Mouse (Mus musculus) testis, adult 2 months (tissue): ENCODE measurements around the gene Irf5. TPM values are rescaled to one million over a fixed set of nuclear protein-coding genes. Genes with fewer than 3 reads are reported as not detected.
"Not testable (repeated sequence)": the region's sequence is repeated elsewhere in the genome, so short reads cannot be mapped to it uniquely, and the experiment has no call there.

Source experiments
- H3K27ac ChIP-seq: fragments of 200-500 bp; 2 replicates; pipeline ENCODE4 v1.5.1; 2012; ENCODE audit warnings: low read depth, low read length; ENCODE audit not compliant: control insufficient read depth, insufficient read depth
- H3K27me3 ChIP-seq: fragments of 200-500 bp; 2 replicates; pipeline ENCODE4 v1.6.1; 2012; ENCODE audit warnings: mild to moderate bottlenecking, low read length, moderate library complexity; ENCODE audit not compliant: control insufficient read depth, insufficient read depth
- H3K36me3 ChIP-seq: fragments of 200-500 bp; 2 replicates; pipeline ENCODE4 v1.6.1; 2012; ENCODE audit warnings: mild to moderate bottlenecking, low read length; ENCODE audit not compliant: control insufficient read depth, insufficient read depth
- H3K4me1 ChIP-seq: fragments of 200-500 bp; 2 replicates; pipeline ENCODE4 v1.6.1; 2012; ENCODE audit warnings: low read length; ENCODE audit not compliant: control insufficient read depth, insufficient read depth
- H3K4me3 ChIP-seq: fragments of 200-500 bp; 2 replicates; pipeline ENCODE4 v1.5.1; 2012; ENCODE audit warnings: low read depth, mild to moderate bottlenecking, low read length, moderate library complexity, mixed read lengths; ENCODE audit not compliant: control insufficient read depth
- CTCF ChIP-seq: fragments of 200-500 bp; IDR thresholded peaks from 2 replicates; pipeline ENCODE4 v1.5.1; 2012; ENCODE audit warnings: low read depth, mild to moderate bottlenecking, inconsistent platforms, low read length, moderate library complexity; ENCODE audit not compliant: control insufficient read depth, insufficient read depth, insufficient replicate concordance
- POLR2A ChIP-seq: fragments of 200-500 bp; IDR thresholded peaks from 2 replicates; pipeline ENCODE4 v1.6.1; 2012; ENCODE audit warnings: low read depth, mild to moderate bottlenecking, inconsistent platforms, low read length, moderate library complexity; ENCODE audit not compliant: control insufficient read depth
- polyA plus RNA-seq: library from polyadenylated mRNA; depleted of rRNA; stranded (reverse); fragments of >200 nt; gene quantifications from 2 replicates; pipeline ENCODE4 v1.2.3, GENCODE M21; 2012

The Irf5 gene
- polyA plus RNA-seq, 1 experiment: 0.86 TPM

GRCm38 (mm10) chr6:29540223-29540622 lies 13.8 kb downstream of the Irf5 start:
- Histone ChIP-seq H3K27ac (no peak overlapping the region), H3K36me3 (no peaks in the 10 kb centered on the region; the same call in none of the 2 replicates), H3K27me3 (no peaks in the 10 kb centered on the region), H3K4me3 (no peak overlapping the region), H3K4me1 (peaks cover 2% of the 10 kb centered on the region)
- no peak for TF ChIP-seq POLR2A
- TF ChIP-seq CTCF: no peak

DNA sequence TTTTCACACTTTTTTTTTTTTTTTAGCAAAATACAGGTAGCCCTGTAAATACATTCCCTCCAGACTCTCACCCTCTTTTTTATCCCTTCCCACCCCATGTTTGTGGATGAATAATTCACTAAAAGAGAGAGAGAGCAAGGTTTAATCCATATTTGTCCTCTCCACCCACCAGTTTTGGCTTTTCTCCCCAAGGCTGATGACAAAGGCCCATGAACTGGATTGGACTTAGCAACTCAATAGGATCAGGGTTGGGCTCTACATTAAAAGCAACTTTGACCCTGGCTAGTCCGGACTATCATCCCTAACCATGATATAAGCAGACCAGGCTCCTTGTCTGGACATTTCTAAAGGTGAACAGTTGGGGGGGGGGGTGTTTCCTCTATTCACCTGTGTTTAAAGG lies 14.5 kb downstream of the Irf5 start:
- Histone ChIP-seq H3K27ac (no peak overlapping the region), H3K27me3 (no peaks in the 10 kb centered on the region), H3K4me1 (no peaks in the 10 kb centered on the region), H3K36me3 (no peaks in the 10 kb centered on the region; the same call in none of the 2 replicates), H3K4me3 (no peak overlapping the region)
- no peak for TF ChIP-seq POLR2A
- TF ChIP-seq CTCF: no peak

DNA sequence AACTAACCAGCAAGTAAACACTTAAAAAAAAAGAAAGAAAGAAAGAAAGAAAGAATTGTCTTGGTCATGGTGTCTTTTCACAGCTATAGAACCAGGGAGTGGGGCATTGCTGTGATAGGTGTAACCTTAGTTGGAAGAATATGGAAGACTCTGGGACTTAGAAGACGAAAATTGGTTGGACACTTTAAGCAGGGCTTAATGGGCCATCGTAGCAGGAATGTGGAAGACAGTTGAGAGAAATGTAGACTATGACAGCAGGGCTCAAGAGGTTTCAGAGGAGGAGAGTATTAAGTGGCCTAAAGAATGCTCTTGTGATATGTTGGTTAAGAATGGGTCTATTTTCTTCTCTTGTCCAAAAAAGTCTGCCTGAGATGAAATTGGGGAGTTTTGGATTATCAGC lies 19.2 kb downstream of the Irf5 start:
- Histone ChIP-seq H3K27me3 (no peaks in the 10 kb centered on the region), H3K36me3 (no peaks in the 10 kb centered on the region; the same call in none of the 2 replicates), H3K4me3 (no peak overlapping the region), H3K27ac (no peak overlapping the region), H3K4me1 (no peaks in the 10 kb centered on the region)
- no peak for TF ChIP-seq CTCF
- no peak for TF ChIP-seq POLR2A

DNA sequence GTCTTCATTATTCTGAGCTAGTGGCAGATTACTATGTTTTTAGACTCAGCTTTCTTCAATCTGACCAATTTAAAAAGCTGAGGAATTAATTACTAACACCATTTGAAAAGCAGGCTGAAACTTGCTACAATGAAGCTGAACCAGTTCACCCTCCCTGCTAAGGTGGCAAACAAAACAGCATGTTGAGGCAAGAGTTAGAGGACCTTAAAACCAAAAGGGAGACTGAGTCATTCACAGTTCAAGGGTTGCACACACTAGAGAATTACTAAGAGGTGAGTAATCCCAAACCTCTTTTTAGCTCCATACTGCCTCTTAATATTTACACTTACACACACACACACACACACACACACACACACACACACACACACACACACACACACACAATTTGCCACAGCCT lies 21.2 kb downstream of the Irf5 start:
- TF ChIP-seq CTCF (no peak), POLR2A (no peak)
- peaks cover 1% of the 10 kb centered on the region for H3K36me3 ChIP-seq
- no peak overlapping the region for H3K4me3 ChIP-seq
- H3K27me3 ChIP-seq: no peaks in the 10 kb centered on the region
- H3K27ac ChIP-seq: no peak overlapping the region
- no peaks in the 10 kb centered on the region for H3K4me1 ChIP-seq

DNA sequence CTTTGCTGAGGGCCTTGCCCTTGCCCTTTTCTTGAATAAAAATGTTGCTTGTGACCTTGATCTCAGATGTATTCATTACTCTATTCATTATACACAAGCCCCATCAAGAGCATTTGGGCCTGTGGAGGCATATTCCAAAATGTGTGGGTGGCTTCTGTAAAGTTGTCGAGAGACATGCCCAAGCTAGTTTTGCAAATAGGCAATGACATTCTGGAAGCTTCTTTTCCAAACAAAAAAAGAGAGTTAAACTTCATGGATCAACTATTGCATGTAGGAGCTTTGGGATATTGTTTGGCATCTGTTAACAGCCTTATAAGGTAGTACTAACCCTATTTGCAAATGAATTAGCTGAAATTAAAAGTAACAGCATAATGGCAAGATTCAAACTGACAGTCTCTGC lies 21.7 kb downstream of the Irf5 start:
- Histone ChIP-seq H3K27ac (no peak overlapping the region), H3K36me3 (peaks cover 1% of the 10 kb centered on the region; the same call in 1 of the 2 replicates), H3K4me3 (no peak overlapping the region), H3K4me1 (no peaks in the 10 kb centered on the region), H3K27me3 (no peaks in the 10 kb centered on the region)
- TF ChIP-seq POLR2A (no peak), CTCF (no peak)

DNA sequence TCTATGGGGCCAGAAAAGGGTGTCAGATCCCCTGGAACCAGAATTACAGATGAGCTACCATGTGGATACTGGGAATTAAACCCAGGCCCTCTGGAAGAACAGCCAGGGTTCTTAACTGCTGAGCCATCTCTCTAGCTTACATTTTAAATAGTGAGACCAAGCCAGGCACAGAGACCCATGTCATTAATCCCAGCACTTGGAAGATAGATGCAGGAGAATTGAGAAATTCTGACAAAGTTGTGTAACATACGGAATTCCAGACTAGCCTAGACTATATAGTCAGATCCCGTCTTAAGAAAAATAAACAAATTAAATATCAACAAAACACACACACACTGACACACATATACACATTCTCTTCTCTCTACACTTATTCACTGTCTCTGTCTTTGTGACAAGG lies 26.1 kb downstream of the Irf5 start:
- H3K4me1 ChIP-seq: no peaks in the 10 kb centered on the region
- TF ChIP-seq CTCF: no peak
- TF ChIP-seq POLR2A: no peak
- no peak overlapping the region for H3K27ac ChIP-seq
- no peaks in the 10 kb centered on the region for H3K27me3 ChIP-seq
- peaks cover 1% of the 10 kb centered on the region; the same call in 1 of the 2 replicates for H3K36me3 ChIP-seq
- H3K4me3 ChIP-seq: no peak overlapping the region

- no peak overlapping the region for H3K27ac ChIP-seq
- H3K4me1 ChIP-seq: no peaks in the 10 kb centered on the region
- H3K36me3 ChIP-seq: peaks cover 3% of the 10 kb centered on the region
- H3K4me3 ChIP-seq: no peak overlapping the region
- TF ChIP-seq CTCF: no peak
- TF ChIP-seq POLR2A: no peak
- H3K27me3 ChIP-seq: no peaks in the 10 kb centered on the region
These were observed 30.7 kb downstream of the Irf5 start for GRCm38 (mm10) chr6:29557112-29557511.

DNA sequence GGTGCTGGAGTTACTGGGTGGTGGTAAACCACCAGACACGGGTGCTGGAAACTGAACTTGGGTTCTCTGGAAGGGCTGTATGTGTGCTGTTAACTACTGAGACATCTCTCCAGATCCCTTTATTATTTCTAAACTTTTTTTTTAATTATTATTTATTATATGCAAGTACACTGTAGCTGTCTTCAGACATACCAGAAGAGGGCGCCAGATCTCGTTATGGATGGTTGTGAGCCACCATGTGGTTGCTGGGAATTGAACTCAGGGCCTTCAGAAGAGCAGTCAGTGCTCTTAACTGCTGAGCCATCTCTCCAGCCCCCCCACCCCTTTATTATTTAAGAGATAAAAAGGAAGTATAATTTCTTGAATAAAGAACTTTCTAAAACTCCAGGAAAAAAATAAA lies 50.0 kb downstream of the Irf5 start:
- not testable (repeated sequence) for H3K36me3 ChIP-seq, H3K27me3 ChIP-seq, H3K4me3 ChIP-seq, H3K4me1 ChIP-seq, H3K27ac ChIP-seq
